Mouse (Mus musculus) limb, embryonic 14.5 days (tissue): ENCODE results near the gene Sh3gl3. TPM values are rescaled to one million over a fixed set of nuclear protein-coding genes. Genes with fewer than 3 reads are reported as not detected.

Experiments used
- ATAC-seq: fragments of 200-750 bp; cut with Nextera tagmentation; 2 replicates; pipeline ENCODE4 v1.8.0; 2017; ENCODE audit warnings: low read depth, moderate number of reproducible peaks, moderate TSS enrichment; ENCODE audit not compliant: low FRiP score
- DNase-seq: peaks from one replicate; pipeline ENCODE4 v3.0.0-alpha.2; 2015; ENCODE audit warnings: low spot score
- H3K27ac ChIP-seq: fragments of 300-500 bp; sonication (generic); replicated peaks from 2 replicates; pipeline ENCODE4 v1.5.1; 2014; ENCODE audit warnings: low read depth, mild to moderate bottlenecking, low read length, moderate library complexity, mixed read lengths
- H3K27me3 ChIP-seq: fragments of 300-500 bp; sonication (generic); 2 replicates; pipeline ENCODE4 v1.6.1; 2014; ENCODE audit warnings: low read length, mixed read lengths; ENCODE audit not compliant: control insufficient read depth, insufficient read depth
- H3K36me3 ChIP-seq: fragments of 300-500 bp; sonication (generic); 2 replicates; pipeline ENCODE4 v1.6.1; 2014; ENCODE audit warnings: mild to moderate bottlenecking, low read length, moderate library complexity, mixed read lengths; ENCODE audit not compliant: control insufficient read depth, insufficient read depth
- H3K4me1 ChIP-seq: fragments of 300-500 bp; sonication (generic); 2 replicates; pipeline ENCODE4 v1.6.1; 2014; ENCODE audit warnings: antibody characterized with exemption, low read length, mixed read lengths; ENCODE audit not compliant: control insufficient read depth, insufficient read depth
- H3K4me2 ChIP-seq: fragments of 300-500 bp; sonication (generic); replicated peaks from 2 replicates; pipeline ENCODE4 v1.6.1; 2014; ENCODE audit warnings: low read depth, mild to moderate bottlenecking, low read length, moderate library complexity; ENCODE audit not compliant: severe bottlenecking
- H3K4me3 ChIP-seq: fragments of 300-500 bp; sonication (generic); replicated peaks from 2 replicates; pipeline ENCODE4 v1.5.1; 2014; ENCODE audit warnings: low read length
- H3K9ac ChIP-seq: fragments of 300-500 bp; sonication (generic); 2 replicates; pipeline ENCODE4 v1.6.1; 2014; ENCODE audit warnings: mild to moderate bottlenecking, low read depth, low read length, moderate library complexity; ENCODE audit not compliant: severe bottlenecking
- H3K9me3 ChIP-seq: fragments of 300-500 bp; sonication (generic); 2 replicates; pipeline ENCODE4 v1.6.1; 2016; ENCODE audit warnings: low read length; ENCODE audit not compliant: control insufficient read depth
- POLR2A ChIP-seq: fragments of 200-500 bp; IDR thresholded peaks from 2 replicates; pipeline ENCODE4 v1.8.0; 2012; ENCODE audit warnings: inconsistent platforms, mild to moderate bottlenecking, moderate library complexity, borderline replicate concordance; ENCODE audit not compliant: insufficient read depth, insufficient read length; ENCODE audit errors: extremely low read depth
- WGBS: fragments of 180-500 bp; shearing (Covaris S2); extraction: QIAGEN DNeasy Blood & Tissue Kit; methylation state at CpG from one replicate; pipeline ENCODE4 v1.1.7; 2014; 5-methylcytosine and 5-hydroxymethylcytosine counted together
- polyA plus RNA-seq, 2 experiments: library from polyadenylated mRNA; depleted of rRNA in 1 of 2; stranded (reverse) in 1 of 2; unstranded in 1 of 2; fragments of >200 nt; fragmentation: Nextera tagmentation in 1 of 2; extraction: Ambion mirVana in 1 of 2; gene quantifications; 2 replicates each; pipeline versions ENCODE4 v1.2.1 to v1.2.3; 2012 to 2014

Gene Sh3gl3
- polyA plus RNA-seq, 2 experiments, result 10.5 to 15.1 TPM

DNA sequence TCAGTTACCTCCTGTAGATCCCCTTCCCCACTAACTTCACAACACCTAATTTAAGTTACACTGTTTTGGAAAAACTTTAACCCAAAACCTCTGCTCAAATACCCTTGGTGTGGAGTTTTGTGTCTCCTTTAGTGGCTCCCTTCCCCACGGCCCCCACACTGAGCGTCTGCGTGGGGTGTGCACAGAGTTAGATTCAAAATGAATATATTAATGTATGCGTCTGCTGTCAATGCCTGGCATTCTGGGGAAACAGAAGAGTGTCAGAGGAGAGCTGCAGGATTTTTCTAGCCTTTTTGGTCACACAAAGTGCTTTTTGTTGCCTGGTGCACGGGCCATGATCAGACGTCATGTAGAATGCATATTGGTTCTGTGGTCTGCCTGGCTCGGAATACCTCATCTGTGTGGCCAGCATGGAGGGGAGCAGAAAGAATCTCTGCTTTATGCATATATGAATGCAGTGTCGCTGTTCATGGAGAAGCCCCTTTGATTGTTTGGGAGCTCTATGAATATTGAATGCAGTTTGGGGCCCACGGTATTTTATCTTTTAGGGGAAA lies 47.8 kb downstream of the Sh3gl3 start:
- no peak for TF ChIP-seq POLR2A
- 78% methylated on average over 9 of the region's 9 CpGs for WGBS
- Histone ChIP-seq H3K27ac (no peak overlapping the region), H3K4me2 (no peak overlapping the region), H3K4me1 (no peaks in the 10 kb centered on the region), H3K4me3 (no peak overlapping the region), H3K9ac (no peak overlapping the region), H3K9me3 (no peaks in the 10 kb centered on the region), H3K27me3 (no peaks in the 10 kb centered on the region), H3K36me3 (no peaks in the 10 kb centered on the region)
- ATAC-seq (no peak), DNase-seq (no peak)

DNA sequence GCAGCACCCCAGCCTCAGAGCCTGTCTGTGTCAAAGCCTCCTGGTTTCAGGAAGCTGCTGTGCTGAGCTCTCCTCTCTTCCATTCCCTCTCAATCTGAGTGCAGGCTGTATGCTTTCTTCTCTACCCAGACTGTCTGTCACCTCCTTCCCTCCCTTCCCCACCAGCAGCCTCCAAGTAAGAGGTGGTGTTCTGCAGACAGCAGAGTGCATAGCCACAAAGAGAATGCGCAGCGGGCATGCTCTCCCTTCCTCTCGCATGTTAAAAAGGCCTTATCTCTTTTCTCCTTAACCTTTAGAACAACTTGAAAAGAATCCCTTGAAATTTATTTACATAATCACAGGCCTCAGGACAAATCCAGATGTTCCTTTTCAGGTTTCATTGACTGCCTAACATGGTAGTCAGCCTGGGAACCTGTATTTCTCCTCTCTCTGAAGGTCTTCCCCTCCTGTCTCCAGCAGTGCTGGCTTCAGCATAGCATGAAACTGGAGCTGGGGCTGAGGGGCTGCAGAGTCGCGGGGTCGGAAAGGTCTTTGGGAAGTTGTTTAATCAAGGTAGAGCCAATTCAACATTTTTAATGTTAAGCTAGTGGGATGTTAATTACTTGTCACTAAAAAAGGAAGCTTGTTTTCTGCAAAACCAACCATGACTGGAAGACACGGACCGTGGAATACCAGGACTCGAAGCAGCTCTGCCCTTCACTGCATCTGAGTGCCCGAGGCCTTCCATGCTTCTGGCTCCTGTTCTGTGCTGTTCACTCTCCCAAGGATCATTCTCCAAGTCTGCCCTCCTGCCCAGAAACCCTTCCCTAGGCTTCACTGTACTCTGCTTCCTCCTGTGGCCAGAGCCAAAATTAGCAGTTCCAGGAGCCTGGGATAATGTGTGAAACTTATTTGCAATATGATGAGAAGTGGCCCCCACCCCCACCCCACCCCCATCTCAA lies 50.5 kb downstream of the Sh3gl3 start:
- Histone ChIP-seq H3K4me2 (no peak overlapping the region), H3K9ac (no peak overlapping the region), H3K27me3 (no peaks in the 10 kb centered on the region), H3K36me3 (no peaks in the 10 kb centered on the region), H3K9me3 (no peaks in the 10 kb centered on the region), H3K27ac (no peak overlapping the region), H3K4me3 (no peak overlapping the region), H3K4me1 (no peaks in the 10 kb centered on the region)
- DNase-seq (no peak), ATAC-seq (no peak)
- WGBS, result 32% methylated on average over 10 of the region's 10 CpGs
- no peak for TF ChIP-seq POLR2A

DNA sequence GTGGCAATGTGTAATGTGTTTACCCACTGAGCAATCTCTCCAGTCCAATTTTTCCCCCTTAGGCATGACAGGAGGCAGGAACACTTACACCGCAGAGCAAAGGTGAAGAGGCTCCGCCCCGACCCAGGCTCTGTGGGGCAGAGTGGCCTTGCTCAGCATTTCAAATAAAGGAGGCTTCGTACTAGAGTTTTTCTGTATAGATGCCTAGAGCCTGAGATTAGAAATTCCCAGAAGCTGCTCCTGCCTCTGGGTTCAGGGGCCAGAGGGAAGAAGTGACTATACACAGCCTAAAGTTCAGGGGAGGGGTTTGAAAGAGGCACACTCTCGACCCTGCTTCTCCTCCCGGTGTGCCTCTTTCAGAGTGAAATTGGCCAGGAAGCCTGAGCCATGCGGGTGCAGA lies 59.6 kb downstream of the Sh3gl3 start:
- H3K9me3 ChIP-seq, result no peaks in the 10 kb centered on the region
- no peak overlapping the region for H3K4me2 ChIP-seq
- ATAC-seq (no peak), DNase-seq (no peak)
- no peaks in the 10 kb centered on the region for H3K36me3 ChIP-seq
- H3K4me1 ChIP-seq, result peaks cover 9% of the 10 kb centered on the region
- H3K27me3 ChIP-seq, result no peaks in the 10 kb centered on the region
- no peak overlapping the region for H3K9ac ChIP-seq
- H3K4me3 ChIP-seq, result no peak overlapping the region
- no peak for TF ChIP-seq POLR2A
- 65% methylated on average over 7 of the region's 7 CpGs for WGBS
- H3K27ac ChIP-seq, result no peak overlapping the region

DNA sequence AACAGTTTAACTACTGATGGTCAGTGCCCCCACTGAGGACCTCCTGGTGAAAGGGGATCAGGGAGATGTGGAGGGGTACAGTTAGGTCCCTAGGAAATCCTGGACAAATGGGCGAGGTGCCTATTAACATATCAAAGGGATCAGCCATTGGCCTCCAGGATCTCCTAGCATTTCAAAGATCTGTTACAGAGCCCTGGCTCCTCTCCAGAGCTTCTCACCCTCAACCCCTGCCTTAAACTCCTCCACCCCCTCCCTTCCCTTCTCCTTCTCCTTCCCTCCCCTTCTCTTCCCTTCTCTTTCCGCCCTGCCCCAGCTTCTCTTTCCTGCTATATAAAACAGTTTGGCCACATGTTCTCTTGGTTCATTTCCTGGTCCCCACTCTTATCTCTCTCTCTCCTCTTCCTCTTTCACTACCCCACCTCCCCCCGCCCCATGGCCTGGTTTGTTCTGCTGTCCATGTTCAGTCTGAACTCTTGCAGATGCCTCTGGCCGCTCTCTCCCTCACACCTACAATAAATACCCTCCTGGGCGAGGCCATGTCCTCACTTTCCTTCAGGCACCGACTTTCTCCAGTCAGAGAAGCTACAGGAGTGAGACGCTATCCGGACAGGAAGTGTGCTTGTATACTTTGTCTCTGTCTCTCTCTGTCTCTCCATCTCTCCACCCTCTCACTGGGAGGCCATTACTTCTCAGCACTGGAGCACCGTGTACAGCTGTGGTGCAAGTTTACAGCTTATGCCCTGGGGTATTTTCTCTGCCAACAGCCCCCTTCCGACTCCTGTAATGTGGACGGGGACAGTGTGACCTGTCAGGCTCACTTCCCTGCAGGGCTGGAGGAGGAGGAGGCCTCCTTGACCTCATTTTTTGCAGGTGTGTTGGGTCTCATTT lies 60.6 kb downstream of the Sh3gl3 start:
- Histone ChIP-seq H3K4me1 (peaks cover 9% of the 10 kb centered on the region), H3K4me2 (no peak overlapping the region), H3K27ac (no peak overlapping the region), H3K4me3 (no peak overlapping the region), H3K9ac (no peak overlapping the region), H3K36me3 (no peaks in the 10 kb centered on the region), H3K27me3 (no peaks in the 10 kb centered on the region), H3K9me3 (no peaks in the 10 kb centered on the region)
- DNase-seq, result no peak
- no peak for TF ChIP-seq POLR2A
- 31% methylated on average over 11 of the region's 11 CpGs for WGBS
- ATAC-seq, result no peak

DNA sequence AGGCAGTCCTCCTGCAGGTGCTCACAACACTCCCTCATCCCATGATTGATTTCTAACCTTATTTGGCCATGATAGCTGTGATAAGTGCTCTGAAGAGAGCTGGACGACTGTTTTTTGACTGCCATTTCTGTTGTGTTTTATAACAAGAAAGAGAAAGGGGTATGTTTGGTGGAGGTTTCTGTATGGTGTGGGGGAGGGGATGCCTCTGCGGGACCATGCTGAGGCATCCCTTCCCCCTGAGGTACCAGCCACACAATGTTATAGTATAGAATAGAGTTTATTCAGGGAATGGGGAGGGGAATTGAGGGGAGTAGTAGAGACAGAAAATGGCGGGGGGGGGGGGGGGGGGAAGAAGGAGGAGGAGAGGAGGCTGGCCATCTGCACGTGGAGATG lies 61.3 kb downstream of the Sh3gl3 start:
- Histone ChIP-seq H3K4me2 (no peak overlapping the region), H3K9ac (no peak overlapping the region), H3K9me3 (no peaks in the 10 kb centered on the region), H3K36me3 (no peaks in the 10 kb centered on the region), H3K27me3 (no peaks in the 10 kb centered on the region), H3K4me3 (no peak overlapping the region), H3K27ac (no peak overlapping the region), H3K4me1 (peaks cover 9% of the 10 kb centered on the region)
- WGBS, result 26% methylated on average over 3 of the region's 4 CpGs
- TF ChIP-seq POLR2A, result no peak
- ATAC-seq (no peak), DNase-seq (no peak)
